Mouse (Mus musculus): Measurements from ENCODE around the gene Lrrc74a.

Gene Lrrc74a

GRCm38 (mm10) chr12:86719961-86720639, 14.1 kb upstream of the Lrrc74a start:
- no peak for DNase-seq (ENCODE audit: low spot score)

- no peak for DNase-seq (ENCODE audit: low spot score)
Observed at GRCm38 (mm10) chr12:86721453-86721852, 12.7 kb upstream of the Lrrc74a start.

- DNase-seq (ENCODE audit: low spot score) = no peak
Observed at GRCm38 (mm10) chr12:86724300-86724699, 9.9 kb upstream of the Lrrc74a start.

- no peak for DNase-seq (ENCODE audit: low spot score)
Observed at GRCm38 (mm10) chr12:86725706-86726105, 8.5 kb upstream of the Lrrc74a start.

GRCm38 (mm10) chr12:86726120-86726640, 8.0 kb upstream of the Lrrc74a start, which contains the start of gene Angel1:
Angel1 (minus strand) TSS chr12:86726460.
- peak; percentile 88 for DNase-seq (ENCODE audit: low spot score)

- no peak for DNase-seq (ENCODE audit: low spot score)
Observed at GRCm38 (mm10) chr12:86761036-86761435, 26.9 kb downstream of the Lrrc74a start.

- DNase-seq (ENCODE audit: low spot score) = no peak
Observed at GRCm38 (mm10) chr12:86764060-86764459, 29.9 kb downstream of the Lrrc74a start.

GRCm38 (mm10) chr12:86766467-86766866, 32.3 kb downstream of the Lrrc74a start:
- no peak for DNase-seq (ENCODE audit: low spot score)

GRCm38 (mm10) chr12:86767868-86768631, 33.9 kb downstream of the Lrrc74a start:
- no peak for DNase-seq (ENCODE audit: low spot score)

GRCm38 (mm10) chr12:86768986-86769580, 34.9 kb downstream of the Lrrc74a start:
- DNase-seq (ENCODE audit: low spot score) = peak; percentile 49

GRCm38 (mm10) chr12:86769819-86770218, 35.6 kb downstream of the Lrrc74a start:
- no peak for DNase-seq (ENCODE audit: low spot score)

GRCm38 (mm10) chr12:86770261-86770670, 36.1 kb downstream of the Lrrc74a start:
- DNase-seq (ENCODE audit: low spot score) = no peak

- no peak for DNase-seq (ENCODE audit: low spot score)
Observed at GRCm38 (mm10) chr12:86770927-86771326, 36.8 kb downstream of the Lrrc74a start.

- DNase-seq (ENCODE audit: low spot score) = peak; percentile 68
Observed at GRCm38 (mm10) chr12:86771823-86772427, 37.8 kb downstream of the Lrrc74a start.

GRCm38 (mm10) chr12:86772551-86772950, 38.4 kb downstream of the Lrrc74a start:
- no peak for DNase-seq (ENCODE audit: low spot score)

GRCm38 (mm10) chr12:86775561-86776280, 41.6 kb downstream of the Lrrc74a start:
- no peak for DNase-seq (ENCODE audit: low spot score)

- DNase-seq (ENCODE audit: low spot score) = no peak
Observed at GRCm38 (mm10) chr12:86776341-86776860, 42.2 kb downstream of the Lrrc74a start.

GRCm38 (mm10) chr12:86778531-86778930, 44.4 kb downstream of the Lrrc74a start:
- no peak for DNase-seq (ENCODE audit: low spot score)

GRCm38 (mm10) chr12:86779206-86779989, 45.2 kb downstream of the Lrrc74a start:
- DNase-seq (ENCODE audit: low spot score) = no peak

GRCm38 (mm10) chr12:86781654-86782202, 47.6 kb downstream of the Lrrc74a start:
- DNase-seq (ENCODE audit: low spot score) = no peak

Measured in spleen, adult 12 weeks (tissue).